Mouse (Mus musculus) liver, embryonic 14.5 days (tissue): ENCODE measurements at regions not wholly inside any gene's neighbourhood (a gene's known extent, or its start where the extent isn't known, plus 50 kb on each side); places are given as distances from the start of the nearest gene placed in this dataset.

ENCODE experiments used
- ATAC-seq: fragments of 200-750 bp; cut with Nextera tagmentation; 2 replicates; pipeline ENCODE4 v1.8.0; 2017; ENCODE audit warnings: moderate number of reproducible peaks, mild to moderate bottlenecking, moderate library complexity; ENCODE audit not compliant: insufficient read depth
- DNase-seq, 3 experiments: peaks; one replicate each; pipeline ENCODE4 v3.0.0-alpha.2; 2012 to 2013; ENCODE audit warnings: low read depth in 3 of 3, low spot score in 3 of 3
- H3K27ac ChIP-seq: fragments of 300-500 bp; sonication (generic); 2 replicates; pipeline ENCODE4 v1.5.1; 2014; ENCODE audit warnings: moderate library complexity, mild to moderate bottlenecking, control low read depth, inconsistent platforms
- H3K27me3 ChIP-seq: fragments of 300-500 bp; sonication (generic); 2 replicates; pipeline ENCODE4 v1.6.1; 2014; ENCODE audit warnings: mild to moderate bottlenecking, low read length, moderate library complexity; ENCODE audit not compliant: control insufficient read depth, insufficient read depth
- H3K36me3 ChIP-seq: fragments of 300-500 bp; sonication (generic); replicated peaks from 2 replicates; pipeline ENCODE4 v1.6.1; 2014; ENCODE audit warnings: low read depth; ENCODE audit not compliant: control insufficient read depth, insufficient read depth
- H3K4me1 ChIP-seq, 2 experiments: fragments of 200-500 bp in 1 of 2; fragments of 300-500 bp in 1 of 2; sonication (generic) in 1 of 2; replicated peaks; 2 replicates each; pipeline ENCODE4 v1.6.1; 2012 to 2014; ENCODE audit warnings: antibody characterized with exemption in 1 of 2, inconsistent platforms in 1 of 2, low read length in 1 of 2; ENCODE audit not compliant: control insufficient read depth in 2 of 2, insufficient read depth in 2 of 2
- H3K4me2 ChIP-seq: fragments of 300-500 bp; sonication (generic); 2 replicates; pipeline ENCODE4 v1.6.1; 2014; ENCODE audit warnings: low read depth, mild to moderate bottlenecking, control low read depth, moderate library complexity
- H3K4me3 ChIP-seq, 2 experiments: fragments of 200-500 bp in 1 of 2; fragments of 300-500 bp in 1 of 2; sonication (generic) in 1 of 2; 2 replicates each; pipeline ENCODE4 v1.5.1; 2012 to 2014; ENCODE audit warnings: low read depth in 2 of 2, low read length in 2 of 2, mild to moderate bottlenecking in 2 of 2, control low read depth in 1 of 2, inconsistent platforms in 1 of 2, moderate library complexity in 1 of 2; ENCODE audit not compliant: insufficient read depth in 1 of 2
- H3K9ac ChIP-seq: fragments of 300-500 bp; sonication (generic); replicated peaks from 2 replicates; pipeline ENCODE4 v1.6.1; 2014; ENCODE audit warnings: mild to moderate bottlenecking, control low read depth, moderate library complexity
- H3K9me3 ChIP-seq: fragments of 300-500 bp; sonication (generic); 2 replicates; pipeline ENCODE4 v1.6.1; 2016; ENCODE audit warnings: low read length, mixed read lengths; ENCODE audit not compliant: control insufficient read depth
- CTCF ChIP-seq: IDR thresholded peaks from 2 replicates; pipeline ENCODE4 v1.5.1; 2016; ENCODE audit warnings: antibody characterized with exemption, low read depth, control low read depth
- EP300 ChIP-seq: IDR thresholded peaks from 2 replicates; pipeline ENCODE4 v1.6.1; 2016; ENCODE audit warnings: antibody characterized with exemption, low read depth
- WGBS: fragments of 180-500 bp; shearing (Covaris S2); extraction: QIAGEN DNeasy Blood & Tissue Kit; methylation state at CpG from one replicate; pipeline ENCODE4 v1.1.7; 2014; ENCODE audit not compliant: insufficient replicate concordance; 5-methylcytosine and 5-hydroxymethylcytosine counted together

DNA sequence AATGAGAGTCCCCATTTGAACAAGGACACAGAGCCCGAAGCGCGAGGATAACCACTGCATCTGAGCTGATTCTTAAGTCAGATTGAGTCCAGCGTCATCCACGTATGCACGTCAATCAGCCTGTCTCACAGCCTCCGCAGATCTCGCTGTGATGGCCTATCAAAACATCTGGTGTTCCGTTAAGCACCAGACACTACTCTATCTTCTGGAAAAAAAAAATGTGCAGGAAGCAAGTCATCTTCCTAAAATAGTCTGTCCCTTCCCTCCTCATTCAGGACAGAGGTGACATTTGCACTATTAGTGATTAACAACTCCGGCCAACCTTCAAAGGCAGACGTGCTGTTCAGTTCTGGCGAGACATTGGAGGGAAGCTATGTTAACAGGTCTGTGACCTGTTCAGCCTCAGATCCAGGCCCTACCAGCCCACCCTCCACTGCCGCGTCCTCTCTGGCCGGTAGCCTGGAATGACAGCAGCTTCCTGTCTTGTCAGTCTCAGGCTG is 81.0 kb downstream of the Cpn2 start:
- no peak overlapping the region for H3K9ac ChIP-seq
- no peak overlapping the region for H3K27ac ChIP-seq
- no peak overlapping the region for H3K4me3 ChIP-seq
- no peak for TF ChIP-seq EP300
- no peak for TF ChIP-seq CTCF
- H3K9me3 ChIP-seq, result no peaks in the 10 kb centered on the region
- ATAC-seq (no peak), DNase-seq (no peak)
- H3K27me3 ChIP-seq, result no peaks in the 10 kb centered on the region
- H3K36me3 ChIP-seq, result no peaks in the 10 kb centered on the region
- 11% methylated on average over 15 of the region's 15 CpGs for WGBS
- H3K4me1 ChIP-seq, result peaks cover 0 to 27% of the 10 kb centered on the region in 2 experiments
- H3K4me2 ChIP-seq, result no peak overlapping the region

DNA sequence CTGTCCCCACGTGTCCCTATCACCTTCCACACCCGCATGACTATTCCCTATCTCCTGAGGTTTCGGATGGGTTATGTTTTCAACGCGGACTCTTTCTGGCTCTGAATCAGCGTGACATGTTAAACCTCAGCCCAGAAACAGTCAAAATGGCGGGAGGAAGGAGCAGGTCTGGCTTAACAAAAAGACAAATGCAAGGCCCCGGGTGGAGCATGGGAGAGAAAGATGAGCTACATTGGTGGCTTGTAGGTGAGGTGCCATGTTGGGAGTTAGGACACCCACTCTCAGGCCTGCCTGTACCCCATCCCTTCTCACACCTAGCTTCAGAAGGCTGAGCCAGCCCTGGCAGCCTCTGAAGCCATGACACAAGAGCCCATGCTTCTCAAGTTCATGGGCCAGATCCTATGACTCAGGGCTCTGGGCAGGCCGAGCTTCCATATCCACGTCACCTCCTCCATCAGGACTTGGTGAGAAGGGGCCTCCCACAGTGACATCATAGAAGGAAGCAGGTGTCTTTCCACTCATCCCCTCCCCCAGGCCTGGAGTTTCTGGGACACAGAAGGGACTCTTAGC is 80.5 kb downstream of the Cpn2 start:
- H3K27me3 ChIP-seq, result no peaks in the 10 kb centered on the region
- no peak for DNase-seq
- H3K9me3 ChIP-seq, result no peaks in the 10 kb centered on the region
- 33% methylated on average over 10 of the region's 10 CpGs for WGBS
- no peak overlapping the region for H3K4me2 ChIP-seq
- H3K4me3 ChIP-seq, result no peak overlapping the region
- no peak overlapping the region for H3K9ac ChIP-seq
- no peak overlapping the region for H3K27ac ChIP-seq
- TF ChIP-seq CTCF (no peak), EP300 (no peak)
- no peak for ATAC-seq
- peaks cover 0 to 27% of the 10 kb centered on the region in 2 experiments for H3K4me1 ChIP-seq
- no peaks in the 10 kb centered on the region for H3K36me3 ChIP-seq

DNA sequence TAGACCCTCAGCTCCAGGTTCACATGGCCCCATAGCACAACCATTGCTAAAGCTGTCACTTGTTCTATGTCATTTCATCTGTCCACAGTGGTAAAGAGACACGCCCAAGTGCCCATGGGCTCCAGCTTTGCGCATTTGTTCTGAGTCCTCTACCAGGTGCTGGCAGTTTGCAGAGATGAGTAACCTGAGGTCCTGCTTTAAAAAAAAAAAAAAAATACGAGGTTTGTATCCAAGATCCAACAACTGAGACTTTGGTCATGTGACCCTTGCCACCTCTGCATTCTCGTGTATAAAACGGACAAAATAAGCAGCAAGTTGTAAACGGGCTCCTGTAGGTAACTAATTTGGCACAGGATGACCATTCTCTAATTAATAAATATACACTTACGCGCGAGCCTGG is 79.9 kb downstream of the Cpn2 start:
- Histone ChIP-seq H3K4me1 (peaks cover 0 to 27% of the 10 kb centered on the region in 2 experiments), H3K27ac (no peak overlapping the region), H3K9me3 (no peaks in the 10 kb centered on the region), H3K9ac (no peak overlapping the region), H3K4me2 (peak overlapping the region; percentile 67), H3K36me3 (no peaks in the 10 kb centered on the region), H3K4me3 (peak overlapping the region in 1 of 2 experiments; percentile 48; a peak in 2 of 4 replicates), H3K27me3 (no peaks in the 10 kb centered on the region)
- DNase-seq (no peak), ATAC-seq (no peak)
- TF ChIP-seq CTCF, result no peak
- TF ChIP-seq EP300, result no peak
- WGBS, result 23% methylated on average over 9 of the region's 9 CpGs

DNA sequence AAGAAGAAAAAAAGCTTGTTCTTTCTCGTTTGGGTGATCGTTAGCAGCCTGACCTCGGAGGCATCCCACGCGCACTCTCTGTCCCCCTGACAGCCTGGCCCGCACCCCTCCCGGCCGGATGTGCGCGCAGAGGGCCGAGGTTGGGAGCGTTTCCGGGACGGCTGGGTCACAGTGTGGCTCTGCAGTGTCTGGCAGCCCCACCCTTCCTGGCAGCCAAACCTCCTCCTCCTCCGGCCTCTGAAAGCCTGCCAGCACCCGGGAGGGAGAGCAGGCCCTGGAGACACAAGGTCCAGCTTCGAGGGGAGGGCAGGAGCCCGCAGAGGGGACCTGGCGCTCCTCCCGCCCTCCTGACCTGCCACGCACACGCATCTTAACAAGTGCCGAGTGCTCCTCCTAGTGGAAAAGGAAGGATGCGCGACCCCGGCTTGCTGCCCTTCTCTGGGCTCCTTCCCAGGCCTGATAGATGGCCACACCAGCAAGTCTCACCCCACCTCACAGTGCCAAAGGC is 79.3 kb downstream of the Cpn2 start:
- Histone ChIP-seq H3K4me3 (peak overlapping the region in 1 of 2 experiments; percentile 48; a peak in 2 of 4 replicates), H3K36me3 (no peaks in the 10 kb centered on the region), H3K4me1 (peaks cover 0 to 27% of the 10 kb centered on the region in 2 experiments), H3K4me2 (peak overlapping the region; percentile 67), H3K27ac (no peak overlapping the region), H3K9ac (0 out of 2 replicates have a peak overlapping the region, but pooled peaks have one; percentile 13), H3K9me3 (no peaks in the 10 kb centered on the region), H3K27me3 (no peaks in the 10 kb centered on the region)
- under 1% methylated on average over 26 of the region's 26 CpGs for WGBS
- ATAC-seq (peak; percentile 73), DNase-seq (peak; percentile 35 to 45 (median 38))
- TF ChIP-seq CTCF (peak; percentile 82), EP300 (peak; percentile 29; the same call in 1 of the 2 replicates)

GRCm38 (mm10) chr16:30188769-30189430 is 78.4 kb downstream of the Cpn2 start:
- no peak overlapping the region for H3K4me3 ChIP-seq
- H3K9ac ChIP-seq, result no peak overlapping the region
- no peak overlapping the region for H3K4me2 ChIP-seq
- DNase-seq, result no peak
- no peak overlapping the region for H3K27ac ChIP-seq
- no peak for ATAC-seq
- TF ChIP-seq CTCF, result no peak
- TF ChIP-seq EP300, result no peak
- peaks cover 0 to 27% of the 10 kb centered on the region in 2 experiments for H3K4me1 ChIP-seq
- H3K36me3 ChIP-seq, result no peaks in the 10 kb centered on the region
- no peaks in the 10 kb centered on the region for H3K9me3 ChIP-seq
- WGBS, result 64% methylated on average over 8 of the region's 8 CpGs
- no peaks in the 10 kb centered on the region for H3K27me3 ChIP-seq
